Mouse (Mus musculus) cerebellum, adult 11 months (tissue): ENCODE measurements around the gene Fam168a.
"Not testable (repeated sequence)": the region's sequence is repeated elsewhere in the genome, so short reads cannot be mapped to it uniquely, and the experiment has no call there.

ENCODE experiments used
- DNase-seq: peaks from one replicate; pipeline ENCODE4 v3.0.0; 2022

Gene Fam168a

DNA sequence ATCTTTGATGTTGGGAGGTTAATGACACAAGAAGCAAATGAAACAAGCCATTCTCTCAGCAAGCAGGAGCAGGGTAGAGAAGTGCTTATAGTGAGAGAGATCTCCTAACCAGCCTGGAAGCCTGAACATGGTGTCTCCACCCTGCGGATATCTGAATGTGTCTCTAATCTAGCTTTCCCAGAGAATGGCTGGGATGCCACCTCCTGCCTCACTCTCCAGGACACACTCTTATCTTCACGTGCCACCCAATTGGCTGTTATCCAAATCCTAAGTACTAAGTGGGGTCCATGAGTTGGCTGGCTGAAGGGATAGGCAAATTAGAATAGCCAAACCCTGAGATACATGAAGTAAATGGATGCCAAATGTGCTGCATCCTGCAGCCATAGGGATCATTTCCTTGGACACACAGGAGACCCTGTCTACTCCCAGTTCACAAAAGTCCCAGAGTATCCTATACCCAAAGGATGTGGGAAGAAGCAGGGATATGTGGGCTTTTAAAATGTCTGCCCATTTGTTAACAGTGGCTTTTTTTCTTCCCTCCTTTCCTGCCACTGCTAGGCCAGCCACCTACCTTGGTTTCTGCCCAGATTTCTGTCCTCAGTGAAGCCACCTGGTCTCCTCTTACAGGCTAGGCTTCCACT lies 138.1 kb downstream of the Fam168a start:
- no peak for DNase-seq

DNA sequence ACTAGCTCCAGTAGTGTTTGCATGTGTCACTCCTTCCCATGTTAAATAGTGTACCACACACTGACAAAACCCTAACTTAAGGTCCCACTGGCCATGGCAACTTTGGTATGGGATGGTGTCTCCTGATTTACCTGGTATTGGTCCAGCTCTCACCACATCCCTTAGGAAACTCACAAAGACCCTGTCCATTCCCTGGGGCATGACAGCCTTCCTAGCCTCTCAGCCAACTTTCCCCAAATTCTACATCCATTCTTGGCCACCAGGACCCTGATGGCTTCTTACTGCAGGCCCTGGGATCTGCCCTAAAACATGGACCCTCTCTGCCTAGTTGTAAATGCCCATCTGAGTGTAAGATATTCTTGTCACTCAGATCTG lies 138.6 kb downstream of the Fam168a start:
- no peak for DNase-seq

GRCm38 (mm10) chr7:100845412-100845811 lies 139.0 kb downstream of the Fam168a start:
- DNase-seq = no peak

DNA sequence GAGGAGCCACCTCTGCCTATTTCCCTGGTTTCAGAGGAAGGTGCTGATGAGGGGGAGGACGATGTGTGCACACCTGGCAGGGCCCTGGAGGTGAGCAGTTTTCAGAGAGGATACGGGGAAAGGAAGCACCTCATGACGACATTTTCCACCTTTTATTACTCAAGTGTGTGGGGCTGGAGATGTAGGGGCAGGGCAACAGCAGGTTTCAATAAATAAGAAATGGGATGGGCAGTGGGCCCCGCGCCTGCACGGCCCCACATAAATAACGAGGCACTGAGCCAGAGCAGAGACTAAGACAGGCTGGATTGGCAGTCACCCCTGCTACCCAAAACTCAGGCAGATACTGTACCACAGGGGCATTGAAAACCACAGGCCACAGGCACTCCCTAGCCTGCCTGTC lies 139.6 kb downstream of the Fam168a start:
- not testable (repeated sequence) for DNase-seq

DNA sequence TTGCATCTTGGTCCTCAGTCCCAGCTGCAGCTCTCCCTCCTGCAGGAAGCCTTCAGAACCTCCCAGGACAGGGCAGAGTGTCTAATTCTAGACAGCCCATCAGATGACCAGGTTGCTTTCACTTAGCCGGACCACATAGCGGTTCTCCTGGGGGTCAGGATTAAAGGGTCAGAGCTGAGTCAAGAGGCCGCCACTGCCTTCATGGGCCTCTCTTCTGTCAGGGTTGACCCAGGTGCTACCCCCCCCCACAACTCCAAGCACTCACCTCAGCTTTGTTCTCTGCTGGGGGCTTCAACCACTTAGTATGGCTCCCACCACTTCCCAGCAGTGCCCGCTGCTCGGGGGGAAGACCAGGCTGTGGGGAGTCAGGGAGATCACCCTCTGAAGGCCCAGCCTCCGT lies 140.7 kb downstream of the Fam168a start:
- no peak for DNase-seq

DNA sequence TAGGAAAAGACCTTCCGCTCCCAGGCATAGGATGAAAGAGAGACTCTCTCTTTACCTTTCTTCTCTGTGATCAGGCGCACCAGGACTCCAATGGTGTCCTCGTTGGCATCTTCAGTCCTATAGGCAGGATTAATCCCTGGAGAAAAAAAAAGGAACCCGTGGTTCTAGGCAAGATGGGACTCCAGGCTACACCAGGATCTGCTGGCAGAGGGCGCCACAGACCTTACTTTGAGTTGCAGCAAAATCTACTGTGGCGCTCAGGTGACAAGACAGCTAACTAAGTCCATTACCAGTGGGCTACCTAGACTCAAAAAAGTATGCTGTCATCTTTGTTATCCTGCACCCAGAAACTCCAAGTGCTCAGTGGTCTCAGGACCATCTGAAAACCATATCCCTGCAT lies 142.3 kb downstream of the Fam168a start:
- DNase-seq = peak; percentile 58

GRCm38 (mm10) chr7:100849508-100849907 lies 143.1 kb downstream of the Fam168a start:
- no peak for DNase-seq

DNA sequence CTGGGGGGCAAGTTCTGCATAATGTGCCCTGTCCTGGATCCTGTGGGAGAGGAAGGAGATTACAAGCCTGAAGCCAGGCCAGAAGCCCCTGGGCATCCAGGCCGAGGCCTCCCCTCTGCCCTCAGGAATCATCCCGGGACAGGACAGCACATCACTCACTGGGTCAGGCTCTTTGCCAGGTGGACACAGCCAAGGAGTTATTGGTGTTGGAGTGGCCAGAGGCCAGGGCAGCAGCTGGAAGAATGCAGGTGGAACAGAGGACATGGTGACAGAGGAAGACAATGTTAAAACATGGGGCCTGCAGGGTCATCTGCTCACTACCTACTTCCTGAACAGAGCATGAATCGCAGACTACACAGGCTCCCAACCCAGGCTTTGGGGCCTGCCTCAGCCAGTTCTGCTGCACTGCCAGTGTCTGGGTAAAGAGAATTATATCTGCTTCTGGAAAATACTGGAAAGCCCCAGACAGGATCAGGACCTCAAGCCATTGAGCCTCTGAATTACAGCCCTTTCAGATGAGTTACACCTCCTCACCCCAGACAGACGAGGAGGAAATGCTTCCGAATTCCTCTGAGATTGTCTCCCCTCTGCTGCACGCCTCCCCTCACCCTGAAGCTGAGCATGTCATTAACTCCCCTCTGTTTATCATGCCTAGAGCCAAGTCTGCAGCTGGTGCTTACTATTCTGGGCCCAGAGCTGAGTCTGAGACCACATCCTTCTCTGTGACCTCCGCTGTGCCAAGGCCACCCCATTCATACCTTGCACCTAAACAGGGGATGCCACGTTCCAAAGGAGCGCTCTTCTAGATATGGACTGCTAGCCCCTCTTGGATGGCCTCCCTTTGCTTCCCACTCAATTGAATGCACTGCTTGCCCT lies 145.3 kb downstream of the Fam168a start:
- no peak for DNase-seq

- no peak for DNase-seq
Measured at GRCm38 (mm10) chr7:100853396-100853795, 147.0 kb downstream of the Fam168a start.

GRCm38 (mm10) chr7:100854137-100854814 lies 147.8 kb downstream of the Fam168a start:
- no peak for DNase-seq

GRCm38 (mm10) chr7:100854861-100855260 lies 148.4 kb downstream of the Fam168a start:
- no peak for DNase-seq

DNA sequence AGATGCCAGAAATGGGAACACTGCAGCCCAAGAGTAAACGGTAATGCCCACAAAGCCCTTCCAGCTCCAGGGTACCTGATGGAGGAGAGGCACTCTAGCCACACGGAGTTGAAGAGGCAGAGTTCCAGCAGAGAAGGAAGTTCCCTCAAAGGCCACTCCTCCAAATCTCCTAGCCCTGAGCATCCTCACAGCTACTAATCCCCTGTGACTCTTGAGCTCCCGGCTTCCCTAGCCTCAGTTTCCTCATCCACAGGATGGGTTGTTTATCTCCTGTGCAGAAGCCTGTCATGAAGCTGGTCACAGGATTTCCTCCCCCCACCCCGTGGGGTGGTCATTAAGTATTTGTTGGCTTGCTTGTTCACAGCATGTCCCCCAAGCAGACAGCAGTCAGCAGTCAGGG lies 148.9 kb downstream of the Fam168a start:
- no peak for DNase-seq

DNA sequence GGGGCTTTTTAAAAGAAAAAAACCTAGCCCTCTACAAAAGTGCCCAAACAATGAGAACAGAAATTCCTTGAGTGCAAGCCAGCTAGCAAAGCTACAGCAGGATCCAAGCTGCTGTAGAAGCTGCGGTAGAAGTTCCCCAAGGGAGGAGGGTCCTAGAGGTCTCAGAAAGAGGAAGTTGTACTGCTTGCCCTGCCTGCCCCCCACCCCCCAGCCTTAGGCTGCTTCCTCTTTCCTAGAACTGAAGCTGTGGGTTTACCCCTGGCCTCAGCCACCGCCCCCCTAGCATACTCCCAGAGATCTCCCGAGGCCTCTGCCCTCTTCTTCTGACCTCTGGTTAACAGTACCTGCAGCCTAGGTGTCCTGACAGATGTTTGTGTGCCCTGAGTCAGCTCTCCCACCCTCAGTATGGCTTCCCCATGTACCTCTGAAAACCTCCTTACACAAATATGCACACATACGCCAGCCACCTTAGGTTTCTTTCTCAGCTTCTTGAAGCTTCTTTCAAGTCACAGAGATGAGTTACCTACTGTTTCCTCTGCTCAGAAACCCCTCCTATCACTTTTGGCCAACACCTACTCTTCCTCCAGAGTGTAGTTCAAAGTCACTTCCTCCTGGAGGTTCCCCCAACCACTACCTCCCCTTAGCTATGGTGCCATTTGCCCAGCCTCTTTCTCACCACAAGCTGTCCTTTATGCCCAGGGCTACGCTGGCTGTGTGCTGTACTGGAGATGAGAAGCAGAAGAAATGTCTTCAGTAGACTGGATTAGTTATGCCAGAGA lies 149.5 kb downstream of the Fam168a start:
- DNase-seq = no peak

DNA sequence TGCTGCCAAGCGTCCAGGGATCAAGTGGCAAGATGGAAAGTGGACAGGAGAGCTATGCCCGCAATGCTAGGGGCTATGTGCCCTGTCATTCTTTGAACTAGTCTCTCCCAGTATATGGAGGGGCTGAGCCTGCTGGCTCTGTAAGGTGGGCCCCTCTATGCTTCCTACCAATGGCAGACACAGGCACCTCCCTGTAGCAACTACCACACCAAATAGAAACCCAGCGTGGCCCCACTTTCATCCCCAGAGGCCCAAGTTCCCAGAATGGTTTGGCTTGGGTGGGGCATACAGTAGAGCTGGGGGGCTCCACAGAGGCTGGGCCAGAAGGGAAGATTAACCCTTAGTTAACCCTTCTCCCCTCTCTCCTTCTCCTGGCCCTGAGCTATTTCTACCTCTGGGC lies 154.0 kb downstream of the Fam168a start:
- no peak for DNase-seq

DNA sequence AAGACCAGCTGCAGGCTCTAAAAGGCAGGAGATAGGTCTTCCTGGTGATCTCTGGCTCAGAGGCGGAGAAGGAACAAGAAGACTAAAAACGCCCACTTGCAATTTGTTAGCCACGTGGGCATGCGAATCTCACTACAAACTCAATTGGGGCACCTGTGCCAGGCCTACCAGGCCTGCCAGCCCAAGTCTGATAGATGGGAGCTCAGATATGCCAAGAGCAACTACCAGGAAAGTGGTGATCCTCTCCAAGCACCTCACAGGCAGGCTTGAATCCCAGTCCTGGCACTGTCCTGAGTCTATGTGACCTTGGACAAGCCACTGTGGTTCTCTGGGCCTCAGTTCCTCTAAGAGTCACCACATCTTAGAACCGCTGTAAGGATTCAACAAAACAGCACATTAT lies 154.8 kb downstream of the Fam168a start:
- DNase-seq = no peak

DNA sequence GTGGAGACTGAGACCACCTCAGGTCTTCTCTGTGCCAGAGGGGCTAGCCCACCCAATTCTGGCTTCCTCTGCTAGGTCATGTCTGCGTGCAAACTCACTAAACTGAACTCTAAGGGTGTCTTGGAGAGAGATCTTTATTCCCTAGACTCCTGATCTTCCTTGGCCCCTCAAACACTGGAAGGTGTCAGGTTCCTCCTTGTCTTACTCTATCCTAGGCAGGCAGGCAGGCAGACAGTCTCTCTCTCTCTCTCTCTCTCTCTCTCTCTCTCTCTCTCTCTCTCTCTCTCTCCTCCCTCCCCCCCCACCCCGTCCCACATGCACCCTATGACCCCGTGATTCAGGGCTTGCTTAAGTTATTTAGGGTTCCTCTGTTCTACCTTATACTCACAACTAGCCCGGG lies 155.9 kb downstream of the Fam168a start:
- no peak for DNase-seq

- DNase-seq = peak; percentile 94
Measured at GRCm38 (mm10) chr7:100862828-100863638, 156.6 kb downstream of the Fam168a start, which contains the start of gene Relt. Gene Relt, minus strand, starts transcription at chr7:100863446.

DNA sequence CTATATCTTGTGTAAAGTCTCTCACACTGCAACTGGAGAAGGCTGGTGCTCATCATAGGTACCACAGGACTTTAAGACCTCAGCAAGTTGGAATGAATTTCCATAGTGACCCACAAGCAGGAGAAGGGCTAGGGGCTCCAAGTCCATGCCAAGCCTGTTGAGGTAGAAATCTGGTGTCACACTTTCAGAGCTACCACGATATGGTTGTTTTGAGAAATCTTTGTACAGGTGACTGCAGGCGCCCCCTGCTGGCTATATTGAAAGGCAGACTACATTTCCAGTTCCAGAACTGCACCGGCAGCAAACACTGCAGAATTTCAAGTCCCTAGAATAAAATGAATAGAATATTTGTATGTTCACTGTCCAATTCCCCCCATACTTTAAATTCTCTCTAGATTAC lies 160.2 kb downstream of the Fam168a start:
- peak; percentile 71 for DNase-seq

DNA sequence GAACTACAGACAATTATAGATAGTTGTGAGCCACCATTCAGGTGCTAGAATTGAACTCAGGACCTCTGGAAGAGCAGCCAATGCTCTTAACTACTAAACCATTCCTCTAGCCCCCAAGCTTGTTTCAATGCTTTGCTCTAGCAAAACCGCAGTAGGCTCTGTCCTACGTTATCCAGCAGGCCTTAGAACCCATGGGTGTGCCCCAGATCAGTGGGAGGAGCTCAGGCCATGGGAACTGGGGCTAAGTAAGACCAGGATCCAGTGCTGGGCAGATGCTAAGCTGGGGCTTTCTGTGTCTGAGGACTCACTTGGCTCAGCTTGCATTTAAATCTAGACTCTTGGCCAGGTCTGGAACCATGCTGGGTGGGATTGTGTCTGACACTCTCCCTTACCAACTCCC lies 161.1 kb downstream of the Fam168a start:
- no peak for DNase-seq

DNA sequence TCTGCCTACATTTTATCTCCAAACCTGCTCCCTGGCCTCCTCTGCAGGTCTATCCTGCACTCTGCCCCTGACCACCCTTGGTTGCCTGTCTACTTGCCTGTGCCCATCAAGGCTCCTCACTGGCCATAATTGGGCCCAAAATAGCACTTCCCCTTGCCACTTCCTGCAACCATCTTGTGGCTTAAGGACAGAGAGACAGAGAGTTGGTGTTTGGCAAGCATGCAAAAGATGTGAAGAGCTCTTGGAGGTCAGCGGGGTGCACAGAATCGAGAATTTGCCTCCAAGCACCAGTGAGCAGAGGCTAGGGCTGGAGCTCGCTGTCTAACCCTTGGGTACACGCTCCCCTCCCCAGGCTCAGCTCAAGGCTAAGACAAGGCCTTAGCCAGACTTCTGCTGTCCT lies 162.1 kb downstream of the Fam168a start:
- DNase-seq = no peak

DNA sequence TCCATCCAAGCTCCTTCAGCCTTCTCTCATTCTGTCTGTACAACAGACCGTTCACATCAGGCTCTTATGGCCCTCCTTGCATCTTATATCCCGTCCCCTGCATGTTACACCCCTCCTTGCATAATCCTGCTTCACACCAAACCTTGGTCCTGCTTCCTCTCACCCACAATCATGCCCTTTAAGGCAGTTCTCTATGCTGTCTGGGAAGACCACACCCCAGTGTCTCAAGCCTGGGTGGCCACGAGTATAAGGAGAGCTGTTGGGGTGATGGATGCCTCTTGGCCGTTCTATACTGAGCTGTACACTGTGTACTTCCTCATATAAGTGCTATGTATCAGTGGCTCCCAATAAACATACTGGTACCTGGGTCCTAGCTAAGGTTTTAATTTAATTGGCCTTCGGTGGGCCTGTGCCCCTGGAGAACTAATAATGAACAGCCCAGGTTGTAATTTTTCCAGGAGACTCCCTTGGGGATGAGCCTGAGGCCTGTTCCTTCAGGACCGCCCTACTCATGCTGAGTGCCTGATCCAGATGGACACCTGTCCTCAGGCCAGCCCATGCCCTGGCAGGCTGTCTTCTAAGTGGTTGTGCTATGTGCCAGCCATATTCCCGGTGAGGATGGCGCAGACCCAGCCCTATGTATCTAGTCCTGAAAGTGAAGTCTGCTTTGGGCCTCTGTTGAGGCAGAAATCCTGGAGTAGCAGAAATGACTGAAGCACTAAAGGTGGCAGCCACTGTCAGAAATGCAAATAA lies 163.6 kb downstream of the Fam168a start:
- no peak for DNase-seq
